Mouse (Mus musculus): ENCODE results near the gene Sav1.

The Sav1 gene

GRCm38 (mm10) chr12:69963141-69963540, 23.7 kb downstream of the Sav1 start:
- DNase-seq (ENCODE audit: extremely low read depth, insufficient read length, low spot score): no peak

DNA sequence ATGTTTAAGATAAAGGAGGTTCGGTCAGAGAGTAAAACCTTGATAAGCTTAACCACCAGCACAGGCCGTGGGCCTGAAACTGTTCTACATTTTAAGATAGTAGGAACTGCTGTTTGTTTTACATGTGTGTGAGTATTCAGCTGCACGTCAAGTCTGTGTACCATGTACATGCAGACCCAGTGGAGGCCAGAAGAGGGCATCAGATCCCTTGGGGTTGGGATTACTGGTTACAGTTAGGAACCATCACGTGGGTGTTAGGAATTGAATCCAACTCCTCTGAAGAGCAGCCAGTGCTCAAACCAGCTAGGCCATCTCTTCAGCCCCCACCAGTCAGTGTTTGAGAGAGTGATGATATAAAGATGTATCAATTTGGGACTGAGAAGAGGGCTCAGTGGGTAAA, 24.3 kb downstream of the Sav1 start:
- no peak for DNase-seq (ENCODE audit: extremely low read depth, insufficient read length, low spot score)

DNA sequence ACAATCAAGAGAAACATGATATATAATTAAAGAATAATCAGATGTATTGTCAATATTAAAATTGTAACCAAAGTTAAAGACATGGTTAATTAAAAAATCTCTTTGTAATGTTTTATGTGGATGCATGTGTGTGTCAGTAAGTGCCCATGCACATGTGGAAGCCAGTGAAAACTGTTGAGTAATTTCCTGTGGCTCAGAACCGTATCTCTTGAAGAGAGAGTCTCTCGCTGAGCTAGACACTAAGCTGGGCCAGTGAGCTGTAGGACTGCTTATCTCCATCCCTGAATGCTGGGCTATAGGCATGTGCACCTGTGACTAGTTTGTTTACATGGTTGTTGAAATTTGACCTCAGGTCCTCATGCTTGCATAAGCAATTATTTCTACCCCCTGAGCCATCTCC, 29.4 kb downstream of the Sav1 start:
- DNase-seq (ENCODE audit: extremely low read depth, insufficient read length, low spot score): no peak

DNA sequence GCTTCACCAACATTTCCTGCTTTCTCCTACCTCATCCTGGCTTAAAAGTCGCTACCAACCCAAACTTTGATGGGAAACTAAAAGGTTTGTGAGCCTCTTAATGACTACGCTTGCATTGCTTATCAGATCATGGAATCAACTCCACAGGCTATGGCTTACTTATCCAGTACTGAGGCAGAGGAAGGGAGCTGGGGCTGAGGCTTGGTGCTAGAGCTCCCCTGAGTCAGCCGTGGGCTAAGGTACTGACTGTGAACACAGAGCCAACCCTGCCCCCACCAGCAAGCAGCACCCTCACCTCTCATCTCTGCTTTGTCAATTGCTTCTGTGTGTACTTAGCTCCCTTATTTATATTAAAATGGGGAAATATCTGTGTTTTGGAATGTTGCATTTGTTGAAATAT, 39.3 kb downstream of the Sav1 start:
- no peak for DNase-seq (ENCODE audit: extremely low read depth, insufficient read length, low spot score)

- no peak for DNase-seq (ENCODE audit: extremely low read depth, insufficient read length, low spot score)
Observed at GRCm38 (mm10) chr12:69945861-69946260, 40.9 kb downstream of the Sav1 start.

DNA sequence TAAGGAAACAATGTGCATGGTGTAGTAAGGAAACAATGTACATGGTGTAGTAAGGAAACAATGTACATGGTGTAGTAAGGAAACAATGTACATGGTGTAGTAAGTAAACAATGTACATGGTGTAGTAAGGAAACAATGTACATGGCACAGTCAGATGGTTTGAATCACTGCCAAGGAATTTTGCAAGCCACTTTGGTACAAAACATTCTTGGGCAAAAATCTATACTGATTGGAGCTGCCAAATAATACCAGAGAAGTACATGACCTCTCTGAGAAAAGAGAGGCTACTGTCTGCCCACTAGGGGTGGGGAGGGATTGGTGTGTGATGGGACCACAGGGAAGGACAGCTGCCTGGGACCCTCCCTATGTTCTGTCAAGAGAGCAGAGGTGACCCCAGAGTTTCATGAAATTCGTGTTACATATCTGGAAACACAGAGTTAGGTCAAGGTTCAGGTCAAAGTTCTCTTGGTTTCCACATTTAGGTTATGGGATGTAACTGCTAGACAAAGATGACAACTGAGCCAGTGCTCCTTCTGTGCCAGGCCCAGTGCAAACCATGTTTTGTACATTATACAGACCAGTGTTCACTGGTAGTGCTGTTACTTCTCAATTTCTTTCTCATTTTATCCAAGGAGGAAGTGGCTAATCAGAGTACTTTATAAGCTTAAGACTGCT, 45.0 kb downstream of the Sav1 start:
- no peak for DNase-seq (ENCODE audit: extremely low read depth, insufficient read length, low spot score)

- DNase-seq (ENCODE audit: extremely low read depth, insufficient read length, low spot score): no peak
Observed at GRCm38 (mm10) chr12:69939291-69939690, 47.5 kb downstream of the Sav1 start.

GRCm38 (mm10) chr12:69937731-69938130, 49.1 kb downstream of the Sav1 start:
- DNase-seq (ENCODE audit: extremely low read depth, insufficient read length, low spot score): no peak

- no peak for DNase-seq (ENCODE audit: extremely low read depth, insufficient read length, low spot score)
Observed at GRCm38 (mm10) chr12:69926716-69927115, 60.1 kb downstream of the Sav1 start.

GRCm38 (mm10) chr12:69924012-69924411, 62.8 kb downstream of the Sav1 start:
- no peak for DNase-seq (ENCODE audit: extremely low read depth, insufficient read length, low spot score)

DNA sequence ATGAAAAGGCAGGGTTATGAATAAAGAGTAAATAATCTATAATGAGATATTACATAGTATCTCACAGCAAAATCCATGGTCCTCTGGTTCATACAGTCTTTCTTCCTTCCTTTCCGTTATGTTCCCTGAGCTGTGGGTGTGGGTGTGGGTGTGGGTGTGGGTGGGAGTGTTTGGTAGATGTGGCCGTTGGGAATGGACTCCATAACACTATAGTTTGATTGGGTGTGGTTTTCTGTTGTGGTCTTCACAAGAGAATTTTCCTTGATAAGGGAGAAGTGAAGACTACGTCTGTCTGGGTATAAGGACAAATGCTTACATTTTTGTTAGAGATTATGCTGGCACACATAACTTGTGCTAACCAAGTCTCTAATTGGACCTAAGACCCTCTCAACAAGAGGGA, 63.2 kb downstream of the Sav1 start:
- no peak for DNase-seq (ENCODE audit: extremely low read depth, insufficient read length, low spot score)

GRCm38 (mm10) chr12:69923128-69923527, 63.7 kb downstream of the Sav1 start:
- DNase-seq (ENCODE audit: extremely low read depth, insufficient read length, low spot score): no peak

DNA sequence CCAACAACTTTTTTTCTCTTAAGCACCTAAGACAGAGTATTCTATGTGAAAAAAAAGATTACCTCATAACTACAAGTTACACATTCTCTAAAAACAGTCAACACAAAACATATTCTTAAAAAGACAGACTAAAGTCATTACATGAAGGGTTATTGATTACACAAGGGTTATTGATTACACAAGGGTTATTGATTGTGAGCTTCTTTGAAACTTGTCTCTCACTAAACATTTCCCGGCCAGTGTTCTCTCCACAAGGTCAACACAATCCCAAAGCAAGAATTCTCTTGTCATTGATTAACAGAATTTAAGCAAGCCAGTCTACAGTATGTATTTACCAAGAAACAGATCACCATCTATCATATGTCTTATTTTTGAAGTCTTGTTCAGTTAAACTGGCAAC, 64.7 kb downstream of the Sav1 start:
- no peak for DNase-seq (ENCODE audit: extremely low read depth, insufficient read length, low spot score)

GRCm38 (mm10) chr12:69917870-69918269, 68.9 kb downstream of the Sav1 start:
- no peak for DNase-seq (ENCODE audit: extremely low read depth, insufficient read length, low spot score)

Data from 3134 (cell line).